Mouse (Mus musculus) lung, embryonic 16.5 days (tissue): Measurements from ENCODE around the gene Akap1. TPM values are rescaled to one million over a fixed set of nuclear protein-coding genes. Genes with fewer than 3 reads are reported as not detected.

Experiments
- ATAC-seq: fragments of 200-750 bp; cut with Nextera tagmentation; 2 replicates; pipeline ENCODE4 v1.8.0; 2017; ENCODE audit warnings: low read depth, mild to moderate bottlenecking, moderate library complexity
- H3K27ac ChIP-seq: fragments of 300-500 bp; sonication (generic); 2 replicates; pipeline ENCODE4 v1.5.1; 2014; ENCODE audit warnings: mild to moderate bottlenecking, control low read depth, low read length
- H3K27me3 ChIP-seq: fragments of 300-500 bp; sonication (generic); 2 replicates; pipeline ENCODE4 v1.6.1; 2014; ENCODE audit warnings: low read depth, low read length, mixed read lengths; ENCODE audit not compliant: control insufficient read depth, insufficient read depth
- H3K36me3 ChIP-seq: fragments of 300-500 bp; sonication (generic); 2 replicates; pipeline ENCODE4 v1.6.1; 2014; ENCODE audit warnings: low read length; ENCODE audit not compliant: control insufficient read depth, insufficient read depth
- H3K4me1 ChIP-seq: fragments of 300-500 bp; sonication (generic); replicated peaks from 2 replicates; pipeline ENCODE4 v1.6.1; 2014; ENCODE audit warnings: low read length, mixed read lengths; ENCODE audit not compliant: control insufficient read depth, insufficient read depth
- H3K4me2 ChIP-seq: fragments of 300-500 bp; sonication (generic); 2 replicates; pipeline ENCODE4 v1.6.1; 2014; ENCODE audit warnings: low read depth, low read length, control low read depth
- H3K4me3 ChIP-seq: fragments of 300-500 bp; sonication (generic); 2 replicates; pipeline ENCODE4 v1.5.1; 2014; ENCODE audit warnings: mild to moderate bottlenecking, low read length, control low read depth
- H3K9ac ChIP-seq: fragments of 300-500 bp; sonication (generic); 2 replicates; pipeline ENCODE4 v1.6.1; 2014; ENCODE audit warnings: low read length, control low read depth
- H3K9me3 ChIP-seq: fragments of 300-500 bp; sonication (generic); 2 replicates; pipeline ENCODE4 v1.6.1; 2016; ENCODE audit warnings: low read length; ENCODE audit not compliant: control insufficient read depth
- WGBS: fragments of 180-500 bp; shearing (Covaris S2); extraction: QIAGEN DNeasy Blood & Tissue Kit; methylation state at CpG from one replicate; pipeline ENCODE4 v1.1.7; 2014; 5-methylcytosine and 5-hydroxymethylcytosine counted together
- polyA plus RNA-seq: library from polyadenylated mRNA; unstranded; fragments of >200 nt; fragmentation: Nextera tagmentation; extraction: Ambion mirVana; gene quantifications from 2 replicates; pipeline ENCODE4 v1.2.1, GENCODE M21; 2015

The Akap1 gene
- polyA plus RNA-seq, 1 experiment from 2014 or later: 19.0 TPM

DNA sequence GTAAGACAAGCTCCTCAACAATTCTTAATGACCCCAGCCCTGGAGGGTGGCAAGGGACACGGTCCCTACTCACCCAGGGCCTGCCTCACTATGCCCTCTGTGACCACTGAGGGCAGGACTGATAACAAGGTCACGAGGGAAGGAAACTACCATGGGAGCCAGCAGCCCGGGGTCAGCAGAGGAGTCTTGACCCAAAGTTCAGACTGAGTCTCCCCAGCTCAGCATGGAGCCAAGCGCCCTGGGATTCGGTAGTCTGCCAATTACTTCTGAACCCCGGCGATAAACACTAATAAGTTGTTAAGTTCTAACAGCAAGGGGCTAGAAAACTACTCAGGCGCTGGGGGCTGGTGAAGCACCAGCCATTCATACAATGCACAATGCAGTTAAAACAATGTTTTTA is 24.1 kb downstream of the Akap1 start:
- WGBS: 72% methylated on average over 8 of the region's 8 CpGs
- H3K4me1 ChIP-seq: no peaks in the 10 kb centered on the region; the same call in 1 of the 2 replicates
- H3K9me3 ChIP-seq: no peaks in the 10 kb centered on the region
- H3K4me3 ChIP-seq: no peak overlapping the region
- H3K4me2 ChIP-seq: no peak overlapping the region
- no peak overlapping the region for H3K9ac ChIP-seq
- H3K27ac ChIP-seq: no peak overlapping the region
- H3K27me3 ChIP-seq: no peaks in the 10 kb centered on the region
- no peak for ATAC-seq
- H3K36me3 ChIP-seq: peaks cover 13% of the 10 kb centered on the region

DNA sequence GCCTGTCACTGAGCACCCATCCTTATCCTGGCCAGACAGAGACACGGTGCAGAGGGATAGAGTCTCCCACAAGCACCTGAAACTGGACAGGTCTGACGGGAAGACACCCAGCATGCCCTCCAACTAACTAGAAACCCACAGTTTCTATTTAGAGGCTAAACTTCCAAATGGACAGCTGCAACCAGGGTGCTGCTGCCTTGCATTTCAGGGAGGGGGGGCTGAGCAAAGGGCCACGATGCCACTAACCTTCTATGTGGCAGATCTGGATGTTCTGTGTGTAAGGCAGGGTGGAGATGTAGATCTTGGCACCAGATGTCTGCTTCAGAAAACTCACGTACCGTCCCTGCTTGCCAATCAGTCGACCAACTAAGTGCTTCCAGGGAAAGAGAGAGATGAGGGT is 25.0 kb downstream of the Akap1 start:
- ATAC-seq: no peak
- Histone ChIP-seq H3K27me3 (no peaks in the 10 kb centered on the region), H3K4me3 (no peak overlapping the region), H3K4me1 (no peaks in the 10 kb centered on the region; the same call in 1 of the 2 replicates), H3K9ac (no peak overlapping the region), H3K9me3 (no peaks in the 10 kb centered on the region), H3K27ac (no peak overlapping the region), H3K4me2 (no peak overlapping the region), H3K36me3 (peaks cover 7% of the 10 kb centered on the region)
- WGBS: 86% methylated on average over 6 of the region's 6 CpGs

DNA sequence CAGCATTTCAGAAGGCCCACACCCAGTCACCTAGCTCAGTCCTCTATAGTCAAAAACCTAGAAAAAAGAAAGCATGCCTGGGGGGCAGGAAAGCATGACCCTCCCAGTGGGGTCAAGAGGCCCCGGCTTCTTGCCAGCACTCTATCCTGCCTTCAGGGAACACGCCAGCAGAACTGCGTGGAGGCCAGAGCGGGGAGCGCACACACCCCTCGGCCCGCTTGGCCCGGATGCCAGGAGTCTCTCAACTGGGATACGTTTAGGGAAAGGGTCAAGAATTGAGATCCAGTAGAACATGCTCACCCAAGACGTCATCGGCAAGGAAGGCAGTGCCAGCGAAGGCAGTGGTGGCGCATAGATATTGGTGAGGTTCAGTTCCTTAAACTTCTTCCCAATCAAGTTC is 25.8 kb downstream of the Akap1 start:
- ATAC-seq: no peak
- H3K4me2 ChIP-seq: no peak overlapping the region
- H3K36me3 ChIP-seq: peaks cover 7% of the 10 kb centered on the region
- no peak overlapping the region for H3K9ac ChIP-seq
- no peaks in the 10 kb centered on the region for H3K9me3 ChIP-seq
- no peaks in the 10 kb centered on the region for H3K27me3 ChIP-seq
- H3K27ac ChIP-seq: no peak overlapping the region
- no peak overlapping the region for H3K4me3 ChIP-seq
- no peaks in the 10 kb centered on the region; the same call in 1 of the 2 replicates for H3K4me1 ChIP-seq
- WGBS: 86% methylated on average over 13 of the region's 13 CpGs

DNA sequence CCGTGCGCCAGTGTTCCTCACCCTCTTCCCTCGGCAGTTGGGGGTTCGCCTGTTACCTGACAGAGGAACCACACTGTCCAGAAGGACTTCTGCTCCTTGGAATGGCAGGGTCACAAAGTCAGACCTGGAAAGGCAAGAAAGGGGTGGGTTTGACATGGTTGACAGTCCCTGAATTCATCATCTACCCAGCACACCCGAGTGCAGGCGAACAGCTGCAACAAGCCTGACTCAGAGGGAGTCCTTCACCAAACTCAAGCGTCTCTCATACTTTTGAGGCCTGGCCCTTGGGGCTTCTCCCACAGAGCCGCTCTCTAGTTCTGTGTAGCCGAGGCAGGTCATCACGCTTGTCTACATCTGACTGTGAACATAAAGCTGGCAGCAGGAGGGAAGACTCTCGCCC is 29.8 kb downstream of the Akap1 start:
- Histone ChIP-seq H3K4me3 (no peak overlapping the region), H3K9me3 (no peaks in the 10 kb centered on the region), H3K36me3 (peaks cover 19% of the 10 kb centered on the region), H3K9ac (no peak overlapping the region), H3K4me2 (no peak overlapping the region), H3K27ac (no peak overlapping the region), H3K27me3 (no peaks in the 10 kb centered on the region), H3K4me1 (no peaks in the 10 kb centered on the region)
- no peak for ATAC-seq
- 90% methylated on average over 11 of the region's 11 CpGs for WGBS

DNA sequence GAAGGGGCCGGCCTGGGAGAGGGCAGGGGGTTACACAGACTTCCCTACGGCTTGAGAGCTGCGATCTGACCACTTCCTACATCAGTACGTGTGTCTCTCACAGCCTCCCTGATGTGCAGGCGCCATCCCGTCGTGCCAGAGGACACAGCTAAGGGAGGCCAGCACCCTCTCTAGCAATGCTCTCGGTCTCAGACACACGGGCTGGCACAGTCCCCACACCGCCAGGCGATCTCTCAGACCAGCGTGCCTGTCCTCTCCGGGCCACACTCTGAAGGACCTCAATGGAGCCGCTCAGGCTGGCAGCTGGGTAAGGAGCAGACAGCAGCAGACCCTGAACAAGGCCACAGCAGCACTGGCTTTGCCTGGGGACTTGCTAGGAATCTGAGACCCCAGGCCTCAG is 30.3 kb downstream of the Akap1 start:
- peaks cover 17% of the 10 kb centered on the region for H3K36me3 ChIP-seq
- H3K4me1 ChIP-seq: no peaks in the 10 kb centered on the region
- no peak overlapping the region for H3K4me3 ChIP-seq
- H3K27me3 ChIP-seq: no peaks in the 10 kb centered on the region
- WGBS: 86% methylated on average over 14 of the region's 14 CpGs
- ATAC-seq: no peak
- no peak overlapping the region for H3K4me2 ChIP-seq
- H3K9ac ChIP-seq: no peak overlapping the region
- H3K27ac ChIP-seq: no peak overlapping the region
- no peaks in the 10 kb centered on the region for H3K9me3 ChIP-seq

DNA sequence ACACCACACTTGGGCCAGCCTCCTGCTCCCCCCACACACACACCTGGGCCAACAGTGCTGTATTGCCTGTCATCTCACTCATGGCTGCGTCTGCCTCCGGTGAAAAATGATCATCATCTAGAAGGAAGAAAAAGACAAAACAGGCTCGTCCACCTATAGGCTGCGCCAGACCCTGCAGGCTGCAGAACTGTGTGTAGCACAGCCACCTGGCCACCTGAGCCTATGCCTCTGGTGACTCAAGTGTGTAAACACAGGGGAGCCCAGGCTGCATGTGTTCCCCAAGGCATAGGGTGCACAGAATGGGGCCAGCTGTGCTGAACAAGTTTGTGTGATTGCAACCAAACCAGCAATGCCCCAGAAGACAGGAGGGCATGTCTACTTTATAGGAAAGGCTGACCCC is 31.3 kb downstream of the Akap1 start:
- Histone ChIP-seq H3K4me1 (no peaks in the 10 kb centered on the region), H3K36me3 (peaks cover 15% of the 10 kb centered on the region), H3K27me3 (no peaks in the 10 kb centered on the region), H3K9ac (no peak overlapping the region), H3K4me3 (no peak overlapping the region), H3K9me3 (no peaks in the 10 kb centered on the region), H3K27ac (no peak overlapping the region), H3K4me2 (no peak overlapping the region)
- WGBS: 54% methylated on average over 4 of the region's 4 CpGs
- ATAC-seq: 0 out of 2 replicates have a peak, but pooled peaks have one; percentile 57

DNA sequence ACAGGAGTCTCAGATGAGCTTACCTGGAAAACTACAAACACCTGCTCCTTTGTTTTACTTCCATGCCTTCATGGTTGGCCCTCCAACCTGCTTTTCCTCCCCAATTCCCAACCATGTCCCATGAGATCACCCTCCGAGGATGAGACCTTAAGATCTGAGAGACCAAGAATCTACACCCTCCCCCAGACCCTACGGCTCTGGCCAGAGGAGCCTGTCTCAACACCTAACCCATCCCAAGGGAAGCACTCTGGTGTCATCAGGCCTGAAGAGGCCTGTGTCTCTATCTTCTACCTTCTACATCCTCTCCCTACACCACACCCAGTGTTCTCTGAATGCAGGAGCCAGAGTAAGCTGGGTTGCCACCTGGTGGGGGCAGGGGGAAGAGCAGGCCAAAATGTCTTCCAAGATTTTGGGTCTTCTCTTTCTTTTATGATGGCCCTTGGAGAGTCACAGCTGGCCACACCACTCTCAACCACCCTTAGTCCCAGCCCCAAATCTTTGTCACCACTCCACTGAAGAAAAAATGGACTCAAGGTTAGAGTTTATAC is 34.1 kb downstream of the Akap1 start:
- Histone ChIP-seq H3K4me3 (no peak overlapping the region), H3K9me3 (no peaks in the 10 kb centered on the region), H3K27me3 (no peaks in the 10 kb centered on the region), H3K4me1 (no peaks in the 10 kb centered on the region), H3K27ac (no peak overlapping the region), H3K36me3 (peaks cover 15% of the 10 kb centered on the region), H3K9ac (no peak overlapping the region), H3K4me2 (no peak overlapping the region)
- WGBS: 95% methylated on average over 2 of the region's 2 CpGs
- no peak for ATAC-seq

GRCm38 (mm10) chr11:88828528-88828927 is 35.9 kb downstream of the Akap1 start:
- no peaks in the 10 kb centered on the region for H3K4me1 ChIP-seq
- H3K9ac ChIP-seq: no peak overlapping the region
- no peak overlapping the region for H3K4me3 ChIP-seq
- no peak for ATAC-seq
- H3K27ac ChIP-seq: no peak overlapping the region
- H3K4me2 ChIP-seq: no peak overlapping the region
- peaks cover 12% of the 10 kb centered on the region; the same call in 1 of the 2 replicates for H3K36me3 ChIP-seq
- H3K27me3 ChIP-seq: no peaks in the 10 kb centered on the region
- no peaks in the 10 kb centered on the region for H3K9me3 ChIP-seq

- Histone ChIP-seq H3K4me1 (no peaks in the 10 kb centered on the region), H3K4me3 (no peak overlapping the region), H3K4me2 (no peak overlapping the region), H3K9me3 (no peaks in the 10 kb centered on the region), H3K36me3 (peaks cover 3% of the 10 kb centered on the region; the same call in 1 of the 2 replicates), H3K27me3 (peaks cover 7% of the 10 kb centered on the region), H3K9ac (no peak overlapping the region), H3K27ac (no peak overlapping the region)
- WGBS: 31% methylated on average over 7 of the region's 7 CpGs
- no peak for ATAC-seq
Measured at GRCm38 (mm10) chr11:88825909-88826308, 38.5 kb downstream of the Akap1 start.

DNA sequence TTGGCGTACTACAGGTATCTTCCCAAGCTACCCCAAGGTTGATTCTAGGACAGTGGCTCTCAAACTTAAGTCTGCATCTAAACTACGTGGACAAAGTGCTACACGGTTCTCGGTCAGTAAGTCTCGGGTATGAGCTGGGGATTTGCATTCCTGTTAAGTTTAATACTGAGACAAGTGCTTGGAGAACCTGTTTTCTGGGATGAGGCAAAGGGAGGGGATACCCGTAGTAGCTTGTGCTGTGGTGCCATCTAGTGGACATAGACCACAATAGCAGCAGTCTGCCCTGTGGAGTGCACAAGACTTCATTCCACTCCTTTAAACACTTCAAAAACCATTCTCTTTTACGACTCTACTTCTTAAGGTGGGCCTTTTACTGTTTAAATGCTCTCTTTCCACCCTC is 41.4 kb downstream of the Akap1 start:
- WGBS: 4% methylated on average over 7 of the region's 7 CpGs

More for the DNA sequence above, 41.4 kb downstream of the Akap1 start:
- no peak overlapping the region for H3K27ac ChIP-seq
- peak; percentile 51; the same call in 1 of the 2 replicates for ATAC-seq
- H3K4me2 ChIP-seq: peak overlapping the region; percentile 47
- peak overlapping the region; percentile 12 for H3K4me3 ChIP-seq
- H3K36me3 ChIP-seq: no peaks in the 10 kb centered on the region
- peaks cover 7% of the 10 kb centered on the region for H3K27me3 ChIP-seq
- H3K9ac ChIP-seq: no peak overlapping the region
- H3K9me3 ChIP-seq: no peaks in the 10 kb centered on the region
- H3K4me1 ChIP-seq: peaks cover 6% of the 10 kb centered on the region; the same call in 1 of the 2 replicates
